24 mouse cellular contexts compared by ENCODE assay signal in the genomic region with DNA sequence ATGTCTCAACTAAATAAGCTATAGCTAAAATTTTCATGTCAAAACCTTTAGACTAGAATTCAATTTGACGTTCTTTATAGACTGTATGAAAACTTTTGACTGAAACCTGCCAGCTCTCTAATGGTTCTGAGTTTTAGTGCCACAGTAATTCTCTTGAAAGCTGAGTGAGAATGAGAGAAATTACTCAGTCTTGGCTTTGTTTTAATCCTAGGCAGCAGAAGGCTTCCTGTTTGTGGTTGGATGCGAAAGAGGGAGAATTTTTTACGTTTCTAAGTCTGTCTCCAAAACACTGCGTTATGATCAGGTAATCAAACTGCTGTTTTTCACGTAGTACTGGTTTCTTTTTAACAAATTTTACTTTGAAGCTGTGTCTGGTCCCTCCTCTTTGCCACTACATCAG. TPM values are rescaled to one million over a fixed set of nuclear protein-coding genes. Genes with fewer than 3 reads are reported as not detected.
"Had no signal": no experiment of that assay in that cellular context is flagged by ENCODE, and none has a peak within 500 bp of the region (broad histone marks: within the 10 kb centered on the region; RNA-seq: fewer than 3 reads in every experiment).

No protein-coding gene starts in this region.

- H3K27me3 ChIP-seq: neural tube, embryonic 13.5 days; neural tube, embryonic 15.5 days; stomach, embryonic 15.5 days had no signal

- H3K27ac ChIP-seq: neural tube, embryonic 13.5 days; neural tube, embryonic 15.5 days; stomach, embryonic 15.5 days; stomach, postnatal 0 days had no signal

- H3K4me3 ChIP-seq: neural tube, embryonic 13.5 days; neural tube, embryonic 15.5 days; stomach, embryonic 15.5 days had no signal

- H3K36me3 ChIP-seq: neural tube, embryonic 15.5 days; stomach, embryonic 15.5 days had no signal

- H3K9ac ChIP-seq: neural tube, embryonic 13.5 days; neural tube, embryonic 15.5 days; stomach, embryonic 15.5 days had no signal

- DNase-seq: retina, postnatal 1 day; right cerebral cortex, adult 18-20 months; right cerebral cortex, postnatal 14 days; right cerebral cortex, postnatal 25 days; right cerebral cortex, postnatal 4 days; spleen, adult 18-20 months; thymus, adult 18-20 months; thymus, adult 2 months; thymus, postnatal 14 days; thymus, postnatal 25 days; thymus, postnatal 36 days; thymus, postnatal 4 days had no signal

- H3K4me1 ChIP-seq: neural tube, embryonic 13.5 days; neural tube, embryonic 15.5 days; stomach, embryonic 15.5 days had no signal

- H3K4me2 ChIP-seq: neural tube, embryonic 13.5 days; neural tube, embryonic 15.5 days; stomach, embryonic 15.5 days had no signal

- H3K9me3 ChIP-seq: neural tube, embryonic 13.5 days; neural tube, embryonic 15.5 days; stomach, embryonic 15.5 days had no signal

RNA-seq across cellular contexts. Expression of gene Smco2, which starts 36.9 kb away (rescaled TPM):
- total RNA-seq: neutrophil, adult 5-6 weeks had no signal
- polyA plus RNA-seq: neural tube, embryonic 13.5 days; neural tube, embryonic 14.5 days; neural tube, embryonic 15.5 days; small intestine, adult 2 months; spleen, adult 2 months; stomach, embryonic 14.5 days; stomach, embryonic 15.5 days; stomach, embryonic 16.5 days; stomach, postnatal 0 days; thymus, adult 2 months; thymus, postnatal 0 days; urinary bladder, adult 2 months had no signal
